Mouse (Mus musculus) hindlimb bud, embryonic 11.5 days (tissue): ENCODE measurements around the gene Serpina10.
"Not testable (repeated sequence)": the region's sequence is repeated elsewhere in the genome, so short reads cannot be mapped to it uniquely, and the experiment has no call there.

ENCODE experiments used
- DNase-seq: peaks from one replicate; pipeline ENCODE4 v3.0.0-alpha.2; 2012; ENCODE audit warnings: low read depth, low spot score; ENCODE audit errors: extremely low spot score

Gene Serpina10

GRCm38 (mm10) chr12:103616860-103617261 is 14.4 kb downstream of the Serpina10 start:
- DNase-seq, result no peak

DNA sequence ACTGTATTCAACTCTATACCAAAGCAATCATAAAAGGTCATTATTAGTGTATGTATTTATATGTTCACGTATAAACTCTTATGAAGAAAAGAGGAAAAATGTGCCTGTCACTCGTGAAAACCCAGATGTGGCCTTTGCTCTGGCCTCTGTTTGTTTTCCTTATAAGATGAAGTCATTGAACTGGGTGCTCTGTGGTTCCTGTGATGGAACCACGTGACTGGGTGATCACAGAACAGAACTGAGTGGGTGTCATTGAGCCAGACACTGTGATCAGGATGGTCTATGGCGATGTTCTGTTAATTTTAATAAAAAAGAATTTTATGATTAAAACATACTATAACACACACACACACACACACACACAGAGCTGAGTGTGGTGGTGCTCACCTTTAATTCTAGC is 15.5 kb downstream of the Serpina10 start:
- no peak for DNase-seq

DNA sequence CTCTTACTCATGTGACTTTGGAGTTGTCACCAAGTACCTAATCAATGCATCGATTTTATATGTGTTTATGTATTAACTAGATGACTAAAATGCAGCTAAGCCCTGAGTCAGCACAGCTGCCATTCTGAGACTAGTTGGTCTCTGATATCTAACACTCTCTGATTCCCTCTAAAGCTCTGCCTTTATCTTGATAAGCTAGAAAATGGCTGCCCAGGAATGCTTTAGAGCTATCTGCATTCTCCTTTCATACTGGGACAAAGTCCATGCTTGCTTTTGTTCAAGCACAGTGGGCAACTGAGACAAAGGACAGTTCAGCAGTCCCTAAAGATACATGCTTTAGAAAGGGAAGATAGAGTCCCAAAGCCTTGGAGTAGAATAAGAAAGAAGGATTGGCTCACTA is 16.1 kb downstream of the Serpina10 start:
- no peak for DNase-seq

DNA sequence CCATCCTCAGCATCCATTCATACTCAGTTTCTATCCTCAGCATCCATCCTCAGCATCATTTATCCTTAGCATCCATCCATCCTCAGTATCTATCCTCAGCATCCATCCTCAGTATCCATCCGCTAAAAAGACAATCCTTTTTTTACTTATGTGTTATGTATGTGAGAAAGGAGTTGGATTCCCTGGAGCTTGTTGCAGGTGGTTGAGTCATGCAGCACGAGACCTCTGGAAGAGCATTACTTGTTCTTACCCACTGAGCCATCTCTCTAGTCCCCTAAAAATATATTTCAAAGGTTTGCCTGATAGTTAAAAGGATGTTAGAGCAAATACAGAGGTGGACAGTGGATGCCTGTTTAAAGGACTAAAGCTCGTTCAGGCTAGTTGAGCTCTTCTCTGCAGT is 29.4 kb downstream of the Serpina10 start:
- no peak for DNase-seq

GRCm38 (mm10) chr12:103600364-103600763 is 30.9 kb downstream of the Serpina10 start:
- no peak for DNase-seq

GRCm38 (mm10) chr12:103598411-103598810 is 32.8 kb downstream of the Serpina10 start:
- DNase-seq, result no peak

GRCm38 (mm10) chr12:103583771-103584170 is 47.5 kb downstream of the Serpina10 start:
- DNase-seq, result no peak

- DNase-seq, result not testable (repeated sequence)
Measured at GRCm38 (mm10) chr12:103578148-103578547, 53.1 kb downstream of the Serpina10 start.

GRCm38 (mm10) chr12:103569690-103570089 is 61.6 kb downstream of the Serpina10 start:
- no peak for DNase-seq

- no peak for DNase-seq
Measured at GRCm38 (mm10) chr12:103567129-103567528, 64.1 kb downstream of the Serpina10 start.

- no peak for DNase-seq
Measured at GRCm38 (mm10) chr12:103565151-103565550, 66.1 kb downstream of the Serpina10 start.
